Mouse (Mus musculus) right cerebral cortex, postnatal 14 days (tissue): ENCODE measurements around the gene Tfrc.
"Not testable (repeated sequence)": the region's sequence is repeated elsewhere in the genome, so short reads cannot be mapped to it uniquely, and the experiment has no call there.

ENCODE experiments used
- DNase-seq: peaks from one replicate; pipeline ENCODE4 v3.0.0; 2022

Tfrc gene

GRCm38 (mm10) chr16:32613269-32613834 is 4.6 kb downstream of the Tfrc start:
- DNase-seq: no peak

GRCm38 (mm10) chr16:32614047-32614446 is 5.3 kb downstream of the Tfrc start:
- no peak for DNase-seq

- no peak for DNase-seq
Observed at GRCm38 (mm10) chr16:32618946-32619345, 10.2 kb downstream of the Tfrc start.

GRCm38 (mm10) chr16:32628140-32628539 is 19.4 kb downstream of the Tfrc start:
- no peak for DNase-seq

GRCm38 (mm10) chr16:32632328-32632824 is 23.7 kb downstream of the Tfrc start:
- DNase-seq: no peak

- no peak for DNase-seq
Observed at GRCm38 (mm10) chr16:32633486-32634012, 24.8 kb downstream of the Tfrc start.

- DNase-seq: no peak
Observed at GRCm38 (mm10) chr16:32634183-32634582, 25.5 kb downstream of the Tfrc start.

GRCm38 (mm10) chr16:32635314-32635713 is 26.6 kb downstream of the Tfrc start:
- DNase-seq: no peak

GRCm38 (mm10) chr16:32636331-32636730 is 27.6 kb downstream of the Tfrc start:
- DNase-seq: no peak

GRCm38 (mm10) chr16:32636871-32637521 is 28.3 kb downstream of the Tfrc start:
- DNase-seq: no peak

GRCm38 (mm10) chr16:32638476-32638875 is 29.8 kb downstream of the Tfrc start:
- peak; percentile 86 for DNase-seq

GRCm38 (mm10) chr16:32640096-32640495 is 31.4 kb downstream of the Tfrc start:
- DNase-seq: no peak

- DNase-seq: not testable (repeated sequence)
Observed at GRCm38 (mm10) chr16:32640683-32641082, 32.0 kb downstream of the Tfrc start.

- DNase-seq: no peak
Observed at GRCm38 (mm10) chr16:32641440-32642219, 32.9 kb downstream of the Tfrc start.

GRCm38 (mm10) chr16:32642280-32642679 is 33.6 kb downstream of the Tfrc start:
- no peak for DNase-seq

- DNase-seq: peak; percentile 85
Observed at GRCm38 (mm10) chr16:32643661-32644061, 34.9 kb downstream of the Tfrc start, which contains the start of gene Tnk2. Gene Tnk2, plus strand, starts transcription at chr16:32643874.

GRCm38 (mm10) chr16:32644069-32644800 is 35.5 kb downstream of the Tfrc start:
- peak; percentile 71 for DNase-seq

GRCm38 (mm10) chr16:32644801-32645170 is 36.1 kb downstream of the Tfrc start:
- no peak for DNase-seq

GRCm38 (mm10) chr16:32645361-32645914 is 36.7 kb downstream of the Tfrc start:
- peak; percentile 53 for DNase-seq

- no peak for DNase-seq
Observed at GRCm38 (mm10) chr16:32646014-32646413, 37.3 kb downstream of the Tfrc start.

GRCm38 (mm10) chr16:32647712-32648111 is 39.0 kb downstream of the Tfrc start:
- no peak for DNase-seq

GRCm38 (mm10) chr16:32650461-32650860 is 41.7 kb downstream of the Tfrc start:
- no peak for DNase-seq
